20 mouse cellular contexts compared by ENCODE assay signal in genomic region chr11:77779240-77779639, GRCm38 (mm10). TPM values are rescaled to one million over a fixed set of nuclear protein-coding genes. Genes with fewer than 3 reads are reported as not detected.
"Had no signal": no experiment of that assay in that cellular context is flagged by ENCODE, and none has a peak within 500 bp of the region (broad histone marks: within the 10 kb centered on the region; RNA-seq: fewer than 3 reads in every experiment).

No protein-coding gene starts in this region.

- H3K9ac ChIP-seq: limb, embryonic 12.5 days; midbrain, embryonic 12.5 days; neural tube, embryonic 13.5 days; stomach, embryonic 15.5 days had no signal

- H3K4me3 ChIP-seq: limb, embryonic 12.5 days; midbrain, embryonic 12.5 days; neural tube, embryonic 13.5 days; stomach, embryonic 15.5 days had no signal

- H3K27me3 ChIP-seq: limb, embryonic 12.5 days; midbrain, embryonic 12.5 days; neural tube, embryonic 13.5 days; stomach, embryonic 15.5 days had no signal

- DNase-seq: kidney, postnatal 36 days; layer of hippocampus, adult 9-11 months; lung, adult 18-20 months; right cerebral cortex, postnatal 14 days; thymus, adult 2 months; thymus, postnatal 25 days had no signal

- ATAC-seq: midbrain, embryonic 16.5 days had no signal

- H3K9me3 ChIP-seq: limb, embryonic 12.5 days; midbrain, embryonic 12.5 days; neural tube, embryonic 13.5 days; stomach, embryonic 15.5 days had no signal

- H3K4me2 ChIP-seq: limb, embryonic 12.5 days; midbrain, embryonic 12.5 days; neural tube, embryonic 13.5 days; stomach, embryonic 15.5 days had no signal

- H3K27ac ChIP-seq: limb, embryonic 12.5 days; midbrain, embryonic 12.5 days; neural tube, embryonic 13.5 days; stomach, embryonic 15.5 days had no signal

RNA-seq across cellular contexts. Expression of gene Gm10277, which starts 8.3 kb away (rescaled TPM):
- total RNA-seq: layer of hippocampus, adult 18-20 months; left cerebral cortex, postnatal 36 days; liver, adult 2 months; megakaryocyte-erythroid progenitor cell, adult 5-6 weeks had no signal
- polyA plus RNA-seq: liver, adult 2 months; spleen, adult 2 months; testis, adult 2 months; thymus, adult 2 months; urinary bladder, adult 2 months had no signal

RNA-seq across cellular contexts. Expression of gene Cryba1, which starts 54.2 kb away (rescaled TPM):
- total RNA-seq: layer of hippocampus, adult 18-20 months; left cerebral cortex, postnatal 36 days; liver, adult 2 months; megakaryocyte-erythroid progenitor cell, adult 5-6 weeks had no signal
- polyA plus RNA-seq: kidney, embryonic 14.5 days; limb, embryonic 12.5 days; liver, adult 2 months; lung, embryonic 16.5 days; spleen, adult 2 months; stomach, embryonic 15.5 days; testis, adult 2 months; urinary bladder, adult 2 months had no signal
